Mouse (Mus musculus) neural tube, embryonic 13.5 days (tissue): ENCODE measurements around the gene Il33. TPM values are rescaled to one million over a fixed set of nuclear protein-coding genes. Genes with fewer than 3 reads are reported as not detected.

Source experiments
- polyA plus RNA-seq: library from polyadenylated mRNA; unstranded; fragments of >200 nt; fragmentation: Nextera tagmentation; extraction: Ambion mirVana; gene quantifications from 2 replicates; pipeline ENCODE4 v1.2.1, GENCODE M21; 2015

Il33 gene
- polyA plus RNA-seq, 1 experiment from 2014 or later, result 2.2 TPM

Other genes with a start within 250 kb of the Il33 start
- gene Mlana, start 227.3 kb upstream of the Il33 start, polyA plus RNA-seq, result not detected in 2 replicates
- 6.1 and 6.5 TPM in 2 replicates for gene 9930021J03Rik, start 119.1 kb upstream of the Il33 start, polyA plus RNA-seq
- 42.4 and 45.2 TPM in 2 replicates for gene Ranbp6, start 112.1 kb upstream of the Il33 start, polyA plus RNA-seq
- gene Trpd52l3, start 78.7 kb downstream of the Il33 start, polyA plus RNA-seq, result not detected in 2 replicates
- gene Uhrf2, start 105.4 kb downstream of the Il33 start, polyA plus RNA-seq, result 57.3 and 59.8 TPM in 2 replicates